Mouse (Mus musculus) megakaryocyte, embryonic 14.5 days (primary cell): ENCODE data around the gene Ap2a1.

Experiments
- FLI1 ChIP-seq: IDR thresholded peaks from 2 replicates; pipeline ENCODE4 v1.6.1; 2012; ENCODE audit warnings: low read length, inconsistent platforms, mixed read lengths
- GATA1 ChIP-seq: IDR thresholded peaks from 3 replicates; pipeline ENCODE4 v1.6.1; 2012; ENCODE audit warnings: mixed read lengths, low read length, inconsistent platforms, borderline replicate concordance

- TF ChIP-seq GATA1 (no peak), FLI1 (no peak)
These were observed 34.1 kb downstream of the Ap2a1 start for GRCm38 (mm10) chr7:44895206-44895592.
